Mouse (Mus musculus): ENCODE results near the gene 4921539E11Rik. TPM values are rescaled to one million over a fixed set of nuclear protein-coding genes. Genes with fewer than 3 reads are reported as not detected.
A peak's percentile ranks its signal among the peaks of the same experiment; 100 is the strongest.

4921539E11Rik gene
- polyA plus RNA-seq (2016; fragmentation: Nextera tagmentation; extraction: Ambion mirVana) = not detected in 2 replicates

DNA sequence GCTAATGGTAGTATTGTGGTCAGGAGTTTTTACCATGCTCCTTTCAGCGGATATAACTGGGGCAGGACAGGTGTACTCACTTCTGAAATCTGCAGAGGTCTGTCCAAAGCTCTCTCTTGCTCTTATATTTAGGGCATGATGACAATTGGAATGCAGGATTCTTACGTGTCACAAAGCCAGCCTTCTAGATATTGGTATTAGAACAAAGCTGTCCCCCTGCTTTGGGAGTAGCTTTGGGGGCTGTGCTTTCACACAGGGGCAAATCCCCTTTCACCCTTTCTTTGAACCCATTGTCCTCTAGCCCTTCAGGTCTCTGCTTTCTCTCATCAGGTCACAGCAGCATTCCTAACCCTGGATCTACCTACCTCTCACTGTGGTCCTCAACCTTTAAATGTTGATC, at the start of gene 4921539E11Rik:
TSS of gene 4921539E11Rik (minus strand) at position 101 of the 400 bp plus-strand sequence.
- Histone ChIP-seq H3K4me1 (no peaks in the 10 kb centered on the region), H3K4me3 (no peak within 1 kb of the TSS), H3K27ac (no peak within 1 kb of the TSS), H3K36me3 (replicated peaks) (no peaks in the 10 kb centered on the region), H3K9me3 (no peaks in the 10 kb centered on the region), H3K27me3 (ENCODE audit: poor library complexity, severe bottlenecking) (no peaks in the 10 kb centered on the region)
- no peak for DNase-seq (ENCODE audit: extremely low spot score, low spot score)
- WGBS = 64% methylated on average over 2 of the region's 2 CpGs

DNA sequence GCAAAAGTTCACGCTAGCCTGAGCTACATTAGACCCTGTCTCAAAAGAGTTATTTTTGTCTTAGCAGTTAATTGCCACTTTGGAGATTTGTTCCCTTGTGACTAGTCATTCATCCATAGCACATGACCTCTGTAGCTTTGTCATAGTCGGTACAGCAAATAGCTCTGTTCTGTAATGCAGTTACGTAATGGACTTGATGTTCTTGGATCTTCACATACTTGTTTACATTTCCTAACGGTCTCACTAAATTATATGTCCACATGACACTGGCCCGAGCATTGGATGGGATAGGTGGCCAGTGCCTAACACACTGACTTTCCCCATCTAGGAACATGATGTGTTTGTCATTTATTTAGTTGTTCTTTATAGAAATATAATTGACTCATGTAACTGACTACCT, 44.5 kb upstream of the 4921539E11Rik start:
- WGBS = 87% methylated on average over 5 of the region's 5 CpGs

GRCm38 (mm10) chr4:103329348-103329747, 38.7 kb upstream of the 4921539E11Rik start:
- Histone ChIP-seq H3K9me3 (no peaks in the 10 kb centered on the region), H3K27ac (no peak overlapping the region), H3K4me3 (no peak overlapping the region), H3K36me3 (replicated peaks) (peaks cover 18% of the 10 kb centered on the region), H3K27me3 (ENCODE audit: poor library complexity, severe bottlenecking) (peaks cover 8% of the 10 kb centered on the region), H3K4me1 (peaks cover 9% of the 10 kb centered on the region; the same call in 1 of the 2 replicates)
- 84% methylated on average over 6 of the region's 6 CpGs for WGBS
- DNase-seq (ENCODE audit: extremely low spot score, low spot score) = no peak

More for the DNA sequence above, 44.5 kb upstream of the 4921539E11Rik start:
- H3K4me3 ChIP-seq = no peak overlapping the region
- no peak overlapping the region for H3K27ac ChIP-seq
- peaks cover 18% of the 10 kb centered on the region for H3K36me3 ChIP-seq (replicated peaks)
- no peak for DNase-seq (ENCODE audit: extremely low spot score, low spot score)
- H3K27me3 ChIP-seq (ENCODE audit: poor library complexity, severe bottlenecking) = no peaks in the 10 kb centered on the region
- peaks cover 3% of the 10 kb centered on the region; the same call in 1 of the 2 replicates for H3K4me1 ChIP-seq
- no peaks in the 10 kb centered on the region for H3K9me3 ChIP-seq

DNA sequence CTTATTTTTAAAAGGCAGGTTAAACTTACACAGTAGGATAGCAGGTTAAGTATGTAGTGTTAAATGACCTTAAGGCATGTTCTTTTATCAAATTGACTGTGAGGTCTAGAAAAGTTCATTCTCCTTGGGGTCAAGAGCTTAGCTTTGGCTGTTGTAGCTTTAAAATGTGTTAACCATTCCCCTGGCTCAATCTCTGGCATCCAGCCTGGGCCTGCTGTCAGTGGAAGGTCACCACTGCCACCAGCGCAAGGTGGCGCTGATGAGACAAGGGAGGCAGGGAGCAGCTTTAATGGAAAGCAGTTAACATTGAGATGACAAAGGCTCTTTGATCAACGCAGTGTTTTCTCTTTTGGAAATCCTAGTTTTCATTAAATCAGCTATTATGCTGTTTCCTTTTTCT, 36.3 kb upstream of the 4921539E11Rik start:
- Histone ChIP-seq H3K4me3 (no peak overlapping the region), H3K9me3 (no peaks in the 10 kb centered on the region), H3K4me1 (peaks cover 9% of the 10 kb centered on the region; the same call in 1 of the 2 replicates), H3K27me3 (ENCODE audit: poor library complexity, severe bottlenecking) (peaks cover 18% of the 10 kb centered on the region), H3K27ac (no peak overlapping the region), H3K36me3 (replicated peaks) (peaks cover 9% of the 10 kb centered on the region)
- WGBS = 76% methylated on average over 3 of the region's 3 CpGs
- DNase-seq (ENCODE audit: extremely low spot score, low spot score) = no peak

DNA sequence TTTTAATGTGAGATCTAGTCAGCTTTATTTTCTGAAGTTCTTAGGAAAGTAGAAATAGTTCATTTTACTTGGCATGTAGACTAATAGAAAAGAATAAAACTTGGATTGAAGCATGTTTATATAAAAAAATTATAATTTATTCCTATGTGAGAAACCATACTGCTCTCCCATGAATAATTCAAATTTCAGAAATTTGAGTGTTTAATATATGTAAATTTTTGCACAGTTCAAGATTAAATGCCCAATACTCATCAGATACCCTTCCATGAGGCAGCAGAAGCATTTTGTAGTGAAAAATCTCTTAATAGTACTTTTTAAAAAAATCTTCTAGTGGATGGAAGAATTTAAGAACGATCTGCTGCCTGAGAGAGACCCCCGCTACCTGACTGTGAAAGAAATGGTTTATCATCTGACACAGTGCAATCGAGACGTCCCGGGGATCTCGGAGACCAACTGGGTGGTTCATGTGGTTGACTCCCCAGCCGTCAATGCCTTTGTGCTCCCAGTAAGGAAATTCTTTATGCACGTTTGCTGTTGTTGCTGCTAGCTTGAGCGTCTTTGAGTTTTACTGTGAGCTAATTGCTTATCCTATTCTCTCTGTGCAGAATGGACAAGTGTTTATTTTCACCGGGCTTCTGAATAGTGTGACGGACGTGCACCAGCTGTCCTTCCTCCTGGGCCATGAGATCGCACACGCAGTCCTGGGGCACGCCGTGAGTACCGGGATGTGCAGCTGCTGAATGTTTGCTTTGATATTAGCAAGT, 34.2 kb upstream of the 4921539E11Rik start:
- no peaks in the 10 kb centered on the region for H3K9me3 ChIP-seq
- H3K4me1 ChIP-seq = peaks cover 6% of the 10 kb centered on the region; the same call in 1 of the 2 replicates
- no peak overlapping the region for H3K4me3 ChIP-seq
- H3K36me3 ChIP-seq (replicated peaks) = no peaks in the 10 kb centered on the region
- WGBS = 58% methylated on average over 17 of the region's 17 CpGs
- DNase-seq (ENCODE audit: extremely low spot score, low spot score) = no peak
- H3K27me3 ChIP-seq (ENCODE audit: poor library complexity, severe bottlenecking) = peaks cover 26% of the 10 kb centered on the region
- no peak overlapping the region for H3K27ac ChIP-seq

DNA sequence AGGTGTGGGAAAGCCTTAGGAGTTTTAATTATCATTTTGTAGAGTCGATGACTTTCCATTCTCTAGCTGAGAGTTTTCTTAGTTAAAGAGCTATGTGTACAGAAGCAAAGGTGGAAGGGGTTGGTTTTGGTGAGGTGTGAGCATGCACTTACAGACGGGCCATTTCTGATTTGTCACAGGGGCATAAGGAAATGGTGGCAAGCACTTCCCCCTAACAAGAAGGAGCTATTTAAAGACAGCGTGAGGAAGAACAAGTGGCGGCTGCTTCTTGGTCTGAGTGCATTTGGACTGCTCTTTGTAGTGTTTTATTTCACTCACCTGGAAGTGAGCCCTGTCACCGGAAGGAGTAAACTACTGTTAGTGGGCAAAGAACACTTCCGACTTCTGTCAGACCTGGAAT, 30.8 kb upstream of the 4921539E11Rik start:
- no peaks in the 10 kb centered on the region for H3K9me3 ChIP-seq
- H3K4me1 ChIP-seq = peaks cover 6% of the 10 kb centered on the region; the same call in 1 of the 2 replicates
- no peak overlapping the region for H3K4me3 ChIP-seq
- no peaks in the 10 kb centered on the region; the same call in 1 of the 2 replicates for H3K36me3 ChIP-seq (replicated peaks)
- whole genome bisulfite sequencing = 87% methylated on average over 6 of the region's 6 CpGs
- H3K27ac ChIP-seq = no peak overlapping the region
- H3K27me3 ChIP-seq (ENCODE audit: poor library complexity, severe bottlenecking) = peaks cover 18% of the 10 kb centered on the region
- no peak for DNase-seq (ENCODE audit: extremely low spot score, low spot score)

- Histone ChIP-seq H3K27ac (no peak overlapping the region), H3K9me3 (no peaks in the 10 kb centered on the region), H3K4me3 (no peak overlapping the region), H3K27me3 (ENCODE audit: poor library complexity, severe bottlenecking) (no peaks in the 10 kb centered on the region), H3K4me1 (peaks cover 16% of the 10 kb centered on the region), H3K36me3 (replicated peaks) (no peaks in the 10 kb centered on the region; the same call in 1 of the 2 replicates)
- WGBS = 91% methylated on average over 4 of the region's 4 CpGs
- no peak for DNase-seq (ENCODE audit: extremely low spot score, low spot score)
Measured at GRCm38 (mm10) chr4:103315861-103316260, 25.2 kb upstream of the 4921539E11Rik start.

- 0 out of 2 replicates have a peak overlapping the region, but pooled peaks have one; percentile 96 for H3K27ac ChIP-seq
- WGBS = 39% methylated on average over 3 of the region's 3 CpGs
- H3K9me3 ChIP-seq = no peaks in the 10 kb centered on the region
Measured at GRCm38 (mm10) chr4:103314526-103314910, 23.9 kb upstream of the 4921539E11Rik start.

DNA sequence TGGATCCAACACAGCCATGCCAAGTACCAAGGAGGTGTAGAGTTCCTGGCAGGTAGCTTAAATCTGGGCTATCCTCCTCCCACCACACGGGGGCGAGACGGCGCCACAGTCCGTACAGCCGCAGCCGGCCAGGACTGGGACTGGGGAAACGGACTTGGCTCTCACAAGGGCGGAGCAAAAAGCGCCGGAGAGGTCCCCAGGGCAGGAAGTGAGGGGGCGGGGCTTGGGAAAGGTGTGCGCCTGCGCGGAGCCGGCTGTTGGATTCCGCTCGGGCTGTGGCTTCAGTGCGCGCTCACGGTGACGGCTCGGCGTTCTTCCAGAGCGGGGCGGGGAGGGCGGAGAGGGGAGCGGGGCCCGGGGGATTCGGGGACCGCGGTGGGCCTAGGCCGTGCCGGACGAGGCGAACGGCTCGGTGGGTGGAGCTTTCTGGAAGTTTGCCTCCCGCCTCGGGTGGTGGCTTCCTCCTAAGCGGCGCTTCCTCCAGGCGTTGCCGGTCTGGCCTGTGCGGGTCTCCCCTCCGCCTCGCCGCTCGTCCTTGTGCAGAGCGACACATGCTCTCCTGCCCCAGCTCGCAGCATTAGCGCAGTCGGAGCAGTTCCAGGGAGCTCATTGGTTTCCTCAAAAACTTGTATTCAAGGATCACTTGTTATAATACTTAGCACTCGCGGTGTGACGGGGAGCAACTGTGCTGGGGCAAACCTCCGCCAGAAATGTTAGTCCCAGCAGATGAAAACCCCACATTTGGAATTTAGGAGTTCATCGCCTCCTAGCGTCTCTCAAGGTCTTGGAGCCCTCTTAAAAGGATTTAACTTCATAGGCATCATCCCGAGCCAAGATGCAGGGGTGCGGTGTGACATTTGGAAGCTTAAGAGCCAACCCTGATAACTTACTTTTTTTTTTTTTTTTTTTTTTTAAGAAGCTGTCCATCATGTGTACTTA, 23.2 kb upstream of the 4921539E11Rik start, which contains the start of gene Oma1:
TSS of gene Oma1 (plus strand) at position 226 of the 939 bp plus-strand sequence.
- Histone ChIP-seq H3K27ac (peak within 1 kb of the TSS; percentile 96), H3K27me3 (ENCODE audit: poor library complexity, severe bottlenecking) (no peaks in the 10 kb centered on the region), H3K36me3 (replicated peaks) (no peaks in the 10 kb centered on the region), H3K4me1 (peaks cover 16% of the 10 kb centered on the region), H3K4me3 (peak within 1 kb of the TSS; percentile 72), H3K9me3 (no peaks in the 10 kb centered on the region)
- under 1% methylated on average over 61 of the region's 61 CpGs for WGBS
- peak; percentile 99 for DNase-seq (ENCODE audit: extremely low spot score, low spot score)

More at GRCm38 (mm10) chr4:103314526-103314910, 23.9 kb upstream of the 4921539E11Rik start:
- no peak for DNase-seq (ENCODE audit: extremely low spot score, low spot score)
- H3K4me1 ChIP-seq = peaks cover 16% of the 10 kb centered on the region
- no peaks in the 10 kb centered on the region for H3K27me3 ChIP-seq (ENCODE audit: poor library complexity, severe bottlenecking)
- peak overlapping the region; percentile 72 for H3K4me3 ChIP-seq
- no peaks in the 10 kb centered on the region; the same call in 1 of the 2 replicates for H3K36me3 ChIP-seq (replicated peaks)

DNA sequence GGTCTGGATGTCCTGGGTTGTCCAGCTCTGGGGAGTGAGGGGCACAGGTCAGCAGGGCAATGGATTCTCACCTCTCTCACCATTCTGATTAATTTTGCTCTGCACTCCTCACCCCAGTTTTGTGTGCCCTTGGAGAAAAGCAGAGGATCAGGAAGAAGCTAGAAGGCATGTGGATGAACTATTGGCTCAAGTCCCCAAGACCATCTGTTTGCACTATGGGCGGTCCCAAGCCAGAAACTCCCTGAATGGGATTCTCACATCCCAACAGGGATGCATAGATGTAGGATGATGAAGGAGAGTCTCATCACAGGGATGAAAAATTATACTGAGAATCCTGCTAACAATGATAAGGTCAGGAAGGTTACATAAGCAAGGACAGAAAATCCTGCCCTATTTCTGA, 13.2 kb upstream of the 4921539E11Rik start:
- Histone ChIP-seq H3K27ac (no peak overlapping the region), H3K27me3 (ENCODE audit: poor library complexity, severe bottlenecking) (no peaks in the 10 kb centered on the region), H3K9me3 (no peaks in the 10 kb centered on the region), H3K36me3 (replicated peaks) (no peaks in the 10 kb centered on the region), H3K4me3 (no peak overlapping the region), H3K4me1 (no peaks in the 10 kb centered on the region)
- no peak for DNase-seq (ENCODE audit: extremely low spot score, low spot score)
- WGBS = 79% methylated on average over 1 of the region's 1 CpGs

- Histone ChIP-seq H3K9me3 (no peaks in the 10 kb centered on the region), H3K36me3 (replicated peaks) (no peaks in the 10 kb centered on the region), H3K4me3 (no peak overlapping the region), H3K27ac (no peak overlapping the region), H3K27me3 (ENCODE audit: poor library complexity, severe bottlenecking) (no peaks in the 10 kb centered on the region), H3K4me1 (no peaks in the 10 kb centered on the region)
- 84% methylated on average over 10 of the region's 10 CpGs for WGBS
- no peak for DNase-seq (ENCODE audit: extremely low spot score, low spot score)
Measured at GRCm38 (mm10) chr4:103299342-103299741, 8.7 kb upstream of the 4921539E11Rik start.

DNA sequence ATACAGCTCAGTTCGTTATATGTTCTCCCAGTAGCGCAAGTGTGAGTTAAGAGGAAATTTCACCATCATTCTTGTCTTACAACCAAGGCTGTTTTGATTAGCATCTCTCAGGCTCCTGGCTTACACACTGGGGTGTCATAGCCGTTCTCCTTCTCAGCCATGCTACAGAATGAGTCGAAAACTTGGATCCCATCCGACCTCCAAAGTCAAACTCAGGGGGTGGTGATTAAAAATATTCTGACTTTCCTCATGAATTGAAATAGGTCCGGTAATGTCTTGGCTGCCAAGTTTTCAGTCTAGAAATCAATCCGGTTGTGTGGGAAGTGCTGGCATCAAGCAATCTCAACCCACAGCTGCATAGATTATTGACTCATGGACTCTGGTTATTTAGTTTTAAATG, 2.3 kb downstream of the 4921539E11Rik start:
- Histone ChIP-seq H3K36me3 (replicated peaks) (no peaks in the 10 kb centered on the region), H3K27ac (no peak overlapping the region), H3K9me3 (no peaks in the 10 kb centered on the region), H3K4me1 (no peaks in the 10 kb centered on the region), H3K27me3 (ENCODE audit: poor library complexity, severe bottlenecking) (no peaks in the 10 kb centered on the region), H3K4me3 (no peak overlapping the region)
- no peak for DNase-seq (ENCODE audit: extremely low spot score, low spot score)
- 89% methylated on average over 7 of the region's 7 CpGs for WGBS
